Mouse (Mus musculus) stomach, embryonic 14.5 days (tissue): ENCODE data around the gene Klk10. TPM values are rescaled to one million over a fixed set of nuclear protein-coding genes. Genes with fewer than 3 reads are reported as not detected.

Experiments used
- polyA plus RNA-seq: library from polyadenylated mRNA; unstranded; fragments of >200 nt; fragmentation: Nextera tagmentation; extraction: Ambion mirVana; gene quantifications from 2 replicates; pipeline ENCODE4 v1.2.1, GENCODE M21; 2014

The Klk10 gene
- polyA plus RNA-seq, 1 experiment from 2014 or later: 3.5 TPM

Other genes starting within 250 kb of the Klk10 start
- gene Cd33, start 236.6 kb upstream of the Klk10 start, polyA plus RNA-seq: 1.9 and 4.3 TPM in 2 replicates
- gene Zfp658, start 218.8 kb upstream of the Klk10 start, polyA plus RNA-seq: 3.2 and 5.0 TPM in 2 replicates
- gene Zfp719, start 201.4 kb upstream of the Klk10 start, polyA plus RNA-seq: 14.7 and 14.8 TPM in 2 replicates
- 0.23 and 0.36 TPM in 2 replicates for gene Zfp819, start 173.9 kb upstream of the Klk10 start, polyA plus RNA-seq
- gene Ceacam18, start 146.3 kb upstream of the Klk10 start, polyA plus RNA-seq: 0.17 TPM in 1 of 2 replicates, not detected in the other
- 0.80 and 0.95 TPM in 2 replicates for gene Siglece, start 120.9 kb upstream of the Klk10 start, polyA plus RNA-seq
- gene Ctu1, start 109.0 kb upstream of the Klk10 start, polyA plus RNA-seq: 11.0 TPM in 2 replicates
- gene Klk14, start 90.6 kb upstream of the Klk10 start, polyA plus RNA-seq: 0.32 TPM in 1 of 2 replicates, not detected in the other
- gene Klk13, start 68.5 kb upstream of the Klk10 start, polyA plus RNA-seq: 1.6 and 1.8 TPM in 2 replicates
- gene Klk12, start 12.1 kb upstream of the Klk10 start, polyA plus RNA-seq: 0.27 TPM in 1 of 2 replicates, not detected in the other
- 2.6 TPM in 2 replicates for gene Klk11, start 6.4 kb upstream of the Klk10 start, polyA plus RNA-seq
- 0.17 TPM in 1 of 2 replicates, not detected in the other for gene Klk9, start 10.9 kb downstream of the Klk10 start, polyA plus RNA-seq
- 28.5 and 39.0 TPM in 2 replicates for gene Klk8, start 16.5 kb downstream of the Klk10 start, polyA plus RNA-seq
- gene Klk7, start 30.3 kb downstream of the Klk10 start, polyA plus RNA-seq: not detected in 2 replicates
- not detected in 2 replicates for gene Klk6, start 43.5 kb downstream of the Klk10 start, polyA plus RNA-seq
- not detected in 2 replicates for gene Klk5, start 60.9 kb downstream of the Klk10 start, polyA plus RNA-seq
- gene Klk4, start 100.1 kb downstream of the Klk10 start, polyA plus RNA-seq: not detected in 2 replicates
- gene Klk15, start 152.7 kb downstream of the Klk10 start, polyA plus RNA-seq: not detected in 2 replicates
- gene Klk1b8, start 169.6 kb downstream of the Klk10 start, polyA plus RNA-seq: not detected in 2 replicates
- not detected in 2 replicates for gene Klk1b1, start 185.7 kb downstream of the Klk10 start, polyA plus RNA-seq
- gene Klk1b9, start 195.0 kb downstream of the Klk10 start, polyA plus RNA-seq: not detected in 2 replicates
- not detected in 2 replicates for gene Klk1b11, start 214.8 kb downstream of the Klk10 start, polyA plus RNA-seq
- not detected in 2 replicates for gene Klk1b26, start 231.1 kb downstream of the Klk10 start, polyA plus RNA-seq